10 mouse cellular contexts compared by ENCODE assay signal in genomic region chr2:72516720-72517089, GRCm38 (mm10). TPM values are rescaled to one million over a fixed set of nuclear protein-coding genes. Genes with fewer than 3 reads are reported as not detected.
A peak's percentile ranks its signal among the peaks of the same experiment; 100 is the strongest.
DNase-seq lines count a peak whose midpoint lies in the region; ATAC-seq and TF ChIP-seq lines count a peak whose summit lies in the region.
"Had no signal": no experiment of that assay in that cellular context is flagged by ENCODE, and none has a peak within 500 bp of the region (broad histone marks: within the 10 kb centered on the region; RNA-seq: fewer than 3 reads in every experiment).

No protein-coding gene starts in this region.

- peaks cover 50% of the 10 kb centered on the region for H3K27me3 ChIP-seq in heart, embryonic 13.5 days (replicated peaks)
- 0 out of 2 replicates have a peak, but pooled peaks cover 4% of the 10 kb centered on the region for H3K27me3 ChIP-seq in stomach, embryonic 14.5 days (ENCODE audit: control insufficient read depth, insufficient read depth, low read length)
- no peaks in the 10 kb centered on the region for H3K27me3 ChIP-seq in stomach, postnatal 0 days (ENCODE audit: control insufficient read depth, insufficient read depth, low read length)
- H3K27me3 ChIP-seq in limb, embryonic 13.5 days, result peaks cover 24% of the 10 kb centered on the region

- H3K4me3 ChIP-seq in heart, embryonic 13.5 days, result no peak overlapping the region
- H3K4me3 ChIP-seq in stomach, embryonic 14.5 days (ENCODE audit: low read depth, low read length), result no peak overlapping the region
- H3K4me3 ChIP-seq in stomach, postnatal 0 days (ENCODE audit: low read depth, low read length), result no peak overlapping the region
- H3K4me3 ChIP-seq in limb, embryonic 13.5 days, result peak overlapping the region; percentile 8; the same call in 1 of the 2 replicates
- H3K4me3 ChIP-seq: heart, adult 2 months had no signal

- no peak overlapping the region for H3K27ac ChIP-seq in heart, embryonic 13.5 days (replicated peaks)
- H3K27ac ChIP-seq in stomach, embryonic 14.5 days (ENCODE audit: low read length), result no peak overlapping the region
- no peak overlapping the region for H3K27ac ChIP-seq in stomach, postnatal 0 days (replicated peaks)
- H3K27ac ChIP-seq in limb, embryonic 13.5 days, result no peak overlapping the region
- H3K27ac ChIP-seq: heart, adult 2 months; liver, embryonic 14.5 days had no signal

- ATAC-seq in heart, embryonic 13.5 days (ENCODE audit: extremely low read depth, insufficient number of reproducible peaks, low FRiP score, low TSS enrichment), result no peak
- no peak for ATAC-seq in stomach, embryonic 14.5 days (ENCODE audit: insufficient number of reproducible peaks, insufficient read depth, low FRiP score, low read depth)
- ATAC-seq in stomach, postnatal 0 days (ENCODE audit: low FRiP score, low TSS enrichment), result no peak
- no peak for ATAC-seq in limb, embryonic 13.5 days (ENCODE audit: low FRiP score, low read depth)

- H3K9me3 ChIP-seq in heart, embryonic 13.5 days, result no peaks in the 10 kb centered on the region
- H3K9me3 ChIP-seq in stomach, embryonic 14.5 days (ENCODE audit: control insufficient read depth, low read depth, low read length), result no peaks in the 10 kb centered on the region
- no peaks in the 10 kb centered on the region for H3K9me3 ChIP-seq in stomach, postnatal 0 days (ENCODE audit: control insufficient read depth, low read length)
- no peaks in the 10 kb centered on the region for H3K9me3 ChIP-seq in limb, embryonic 13.5 days

- H3K9ac ChIP-seq in heart, embryonic 13.5 days, result no peak overlapping the region
- no peak overlapping the region for H3K9ac ChIP-seq in stomach, embryonic 14.5 days (replicated peaks; ENCODE audit: low read depth, low read length)
- no peak overlapping the region for H3K9ac ChIP-seq in stomach, postnatal 0 days (ENCODE audit: low read length)
- peak overlapping the region; percentile 8; the same call in 1 of the 2 replicates for H3K9ac ChIP-seq in limb, embryonic 13.5 days
- H3K9ac ChIP-seq: liver, embryonic 14.5 days had no signal

- TF ChIP-seq CTCF in stomach, postnatal 0 days (IDR thresholded peaks at IDR 0.05; ENCODE audit: low read depth), result no peak

- no peak for DNase-seq in heart, adult 9 months (ENCODE audit: low spot score in 2 of 2)
- no peak for DNase-seq in stomach, postnatal 0 days (ENCODE audit: low spot score)
- DNase-seq in yolk sac, embryonic 10.5 days (ENCODE audit: low spot score), result no peak
- no peak for DNase-seq in Muller cell, postnatal 12 days (ENCODE audit: inconsistent ontology term)
- no peak for DNase-seq in cerebellum, postnatal 36 days

- peaks cover 4% of the 10 kb centered on the region; the same call in 1 of the 2 replicates for H3K4me1 ChIP-seq in heart, embryonic 13.5 days
- 0 out of 2 replicates have a peak, but pooled peaks cover 4% of the 10 kb centered on the region for H3K4me1 ChIP-seq in stomach, embryonic 14.5 days (ENCODE audit: control insufficient read depth, insufficient read depth, low read length)
- no peaks in the 10 kb centered on the region for H3K4me1 ChIP-seq in stomach, postnatal 0 days (replicated peaks; ENCODE audit: control insufficient read depth, insufficient read depth)
- peaks cover 21% of the 10 kb centered on the region for H3K4me1 ChIP-seq in limb, embryonic 13.5 days

- no peaks in the 10 kb centered on the region for H3K36me3 ChIP-seq in heart, embryonic 13.5 days
- no peaks in the 10 kb centered on the region for H3K36me3 ChIP-seq in stomach, embryonic 14.5 days (ENCODE audit: control insufficient read depth, insufficient read depth, low read length)
- no peaks in the 10 kb centered on the region for H3K36me3 ChIP-seq in stomach, postnatal 0 days (ENCODE audit: control insufficient read depth, insufficient read depth, low read length)
- no peaks in the 10 kb centered on the region for H3K36me3 ChIP-seq in limb, embryonic 13.5 days

- WGBS in heart, embryonic 13.5 days, result 23% methylated on average over 8 of the region's 8 CpGs
- WGBS in stomach, embryonic 14.5 days, result 32% methylated on average over 8 of the region's 8 CpGs
- 34% methylated on average over 8 of the region's 8 CpGs for WGBS in stomach, postnatal 0 days
- WGBS in limb, embryonic 13.5 days, result 23% methylated on average over 8 of the region's 8 CpGs

- H3K4me2 ChIP-seq in heart, embryonic 13.5 days, result peak overlapping the region; percentile 43
- peak overlapping the region; percentile 17; the same call in 1 of the 2 replicates for H3K4me2 ChIP-seq in stomach, embryonic 14.5 days (replicated peaks; ENCODE audit: low read depth, low read length)
- H3K4me2 ChIP-seq in stomach, postnatal 0 days (replicated peaks; ENCODE audit: low read depth), result no peak overlapping the region
- peak overlapping the region; percentile 49 for H3K4me2 ChIP-seq in limb, embryonic 13.5 days (replicated peaks)

- TF ChIP-seq EP300 in stomach, postnatal 0 days (optimal IDR thresholded peaks at IDR 0.05), result no peak

RNA-seq across cellular contexts. Expression of gene Cdca7, which starts 40.7 kb away (rescaled TPM):
- 46.8 and 49.0 TPM in 2 replicates for polyA plus RNA-seq in heart, embryonic 13.5 days (2015; fragmentation: Nextera tagmentation; extraction: Ambion mirVana)
- 151 and 157 TPM in 2 replicates for polyA plus RNA-seq in stomach, embryonic 14.5 days (2014; fragmentation: Nextera tagmentation; extraction: Ambion mirVana)
- polyA plus RNA-seq in stomach, postnatal 0 days (2015; fragmentation: Nextera tagmentation; extraction: Ambion mirVana), result 40.3 and 42.7 TPM in 2 replicates
- polyA plus RNA-seq in limb, embryonic 13.5 days (2015; fragmentation: Nextera tagmentation; extraction: Ambion mirVana), result 173 and 178 TPM in 2 replicates
